Mouse (Mus musculus) gastrocnemius, postnatal 25 days (tissue): ENCODE measurements around the gene Ddx41. TPM values are rescaled to one million over a fixed set of nuclear protein-coding genes. Genes with fewer than 3 reads are reported as not detected.
"Not testable (repeated sequence)": the region's sequence is repeated elsewhere in the genome, so short reads cannot be mapped to it uniquely, and the experiment has no call there.

Source experiments
- DNase-seq: peaks from one replicate; pipeline ENCODE4 v3.0.0; 2022
- long read RNA-seq, 2 experiments: library from polyadenylated mRNA; stranded (forward); transcript quantifications; one replicate each; pipeline ENCODE4 v2.0.0; 2021
- total RNA-seq, 2 experiments: library from RNA; stranded (reverse); gene quantifications; 1 replicate in 1 of 2; 2 replicates in 1 of 2; pipeline ENCODE4 v1.2.3; 2021

Ddx41 gene
- 1 to 10 TPM; 8.1 to 9.0 TPM for total RNA-seq
- long read RNA-seq, experiment 1, transcript Ddx41-201 (17 exons, 2,205 nt), result major isoform, 7 of 10 reads
- long read RNA-seq, experiment 1, partial matches to known transcripts, result 1 of 10 reads
- long read RNA-seq, experiment 1, other reads (novel, unspliced or antisense), result 2 of 10 reads
- long read RNA-seq, experiment 2, transcript Ddx41-201 (17 exons, 2,205 nt), result major isoform, 13 of 21 reads
- long read RNA-seq, experiment 2, partial matches to known transcripts, result 5 of 21 reads
- long read RNA-seq, experiment 2, other reads (novel, unspliced or antisense), result 3 of 21 reads

- DNase-seq, result peak; percentile 100
Measured at GRCm38 (mm10) chr13:55536194-55537175, at the start of gene Ddx41. Ddx41 (minus strand) TSS chr13:55536658.

GRCm38 (mm10) chr13:55578086-55578485 lies 41.6 kb upstream of the Ddx41 start:
- no peak for DNase-seq

- not testable (repeated sequence) for DNase-seq
Measured at GRCm38 (mm10) chr13:55576872-55577271, 40.4 kb upstream of the Ddx41 start.

GRCm38 (mm10) chr13:55575932-55576331 lies 39.5 kb upstream of the Ddx41 start:
- DNase-seq, result no peak

- DNase-seq, result no peak
Measured at GRCm38 (mm10) chr13:55574321-55574720, 37.9 kb upstream of the Ddx41 start.

GRCm38 (mm10) chr13:55573432-55573831 lies 37.0 kb upstream of the Ddx41 start, which contains the start of gene Tmed9:
Tmed9 (plus strand) TSS chr13:55573732.
- no peak for DNase-seq

- no peak for DNase-seq
Measured at GRCm38 (mm10) chr13:55571977-55572376, 35.5 kb upstream of the Ddx41 start.

GRCm38 (mm10) chr13:55571027-55571751 lies 34.7 kb upstream of the Ddx41 start, which contains the start of gene Fam193b:
Fam193b (minus strand) TSS chr13:55571120.
- peak; percentile 90 for DNase-seq

GRCm38 (mm10) chr13:55570286-55570973 lies 34.0 kb upstream of the Ddx41 start:
- peak; percentile 36 for DNase-seq

GRCm38 (mm10) chr13:55569726-55570285 lies 33.3 kb upstream of the Ddx41 start:
- no peak for DNase-seq

GRCm38 (mm10) chr13:55568524-55568923 lies 32.1 kb upstream of the Ddx41 start:
- not testable (repeated sequence) for DNase-seq

GRCm38 (mm10) chr13:55567949-55568348 lies 31.5 kb upstream of the Ddx41 start:
- no peak for DNase-seq

GRCm38 (mm10) chr13:55567001-55567400 lies 30.5 kb upstream of the Ddx41 start:
- DNase-seq, result no peak

GRCm38 (mm10) chr13:55563266-55563879 lies 26.9 kb upstream of the Ddx41 start:
- peak; percentile 41 for DNase-seq

GRCm38 (mm10) chr13:55557499-55557898 lies 21.0 kb upstream of the Ddx41 start:
- no peak for DNase-seq

GRCm38 (mm10) chr13:55555921-55556320 lies 19.5 kb upstream of the Ddx41 start:
- DNase-seq, result no peak

- no peak for DNase-seq
Measured at GRCm38 (mm10) chr13:55549061-55549460, 12.6 kb upstream of the Ddx41 start.

- no peak for DNase-seq
Measured at GRCm38 (mm10) chr13:55548426-55548825, 12.0 kb upstream of the Ddx41 start.

- DNase-seq, result no peak
Measured at GRCm38 (mm10) chr13:55547916-55548315, 11.5 kb upstream of the Ddx41 start.

GRCm38 (mm10) chr13:55544792-55545191 lies 8.3 kb upstream of the Ddx41 start:
- DNase-seq, result no peak

GRCm38 (mm10) chr13:55543447-55543846 lies 7.0 kb upstream of the Ddx41 start:
- DNase-seq, result no peak
